Mouse (Mus musculus): Measurements from ENCODE around the gene Plekhj1. TPM values are rescaled to one million over a fixed set of nuclear protein-coding genes. Genes with fewer than 3 reads are reported as not detected.
"Not testable (repeated sequence)": the region's sequence is repeated elsewhere in the genome, so short reads cannot be mapped to it uniquely, and the experiment has no call there.

The Plekhj1 gene
- total RNA-seq, 2 experiments from 2014 or later, result 22.4 to 27.3 TPM

DNA sequence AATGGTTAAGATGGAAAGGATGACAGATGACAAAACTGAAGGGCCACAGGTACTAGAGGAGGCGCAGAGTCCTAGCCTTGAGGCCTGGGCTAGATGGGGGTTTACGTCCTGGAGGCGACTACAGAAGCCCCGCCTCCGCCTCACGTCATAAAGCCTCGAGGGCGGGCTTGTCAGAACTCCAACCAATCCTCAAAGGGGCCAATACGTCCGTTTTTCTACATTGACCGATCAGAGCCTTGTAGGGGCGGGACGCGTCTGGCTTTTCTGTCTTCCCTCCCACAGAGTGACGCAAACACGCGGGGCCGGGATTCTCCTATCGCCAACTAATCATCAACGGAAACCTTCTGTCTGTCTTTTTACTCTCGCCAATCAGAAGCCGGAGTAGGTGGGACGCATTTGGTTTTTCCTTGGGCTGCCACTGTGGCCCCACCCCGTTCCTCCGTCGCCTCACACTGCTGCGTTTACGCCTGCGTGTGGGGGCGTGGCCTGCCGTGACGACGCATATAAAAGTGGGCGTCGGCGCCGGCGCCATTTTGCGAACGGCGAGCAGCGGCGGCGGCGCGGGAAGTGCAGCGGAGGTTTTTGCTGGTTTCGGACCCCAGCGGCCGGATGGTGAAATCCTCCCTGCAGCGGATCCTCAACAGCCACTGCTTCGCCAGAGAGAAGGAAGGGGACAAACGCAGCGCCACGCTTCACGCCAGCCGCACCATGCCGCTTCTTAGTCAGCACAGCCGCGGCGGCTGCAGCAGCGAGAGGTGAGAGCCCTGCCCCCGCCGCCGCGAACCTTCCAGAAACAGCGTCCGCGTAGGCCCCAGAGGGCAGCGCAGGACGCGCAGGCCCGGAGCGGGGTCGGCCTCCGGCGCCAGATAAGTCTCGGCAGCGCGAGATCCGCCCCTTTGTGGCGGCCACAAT lies 28.0 kb upstream of the Plekhj1 start, which contains the start of gene Oaz1:
Gene Oaz1 (plus strand): TSS at position 506 of the 912 bp plus-strand sequence.
- DNase-seq, result peak; percentile 99

DNA sequence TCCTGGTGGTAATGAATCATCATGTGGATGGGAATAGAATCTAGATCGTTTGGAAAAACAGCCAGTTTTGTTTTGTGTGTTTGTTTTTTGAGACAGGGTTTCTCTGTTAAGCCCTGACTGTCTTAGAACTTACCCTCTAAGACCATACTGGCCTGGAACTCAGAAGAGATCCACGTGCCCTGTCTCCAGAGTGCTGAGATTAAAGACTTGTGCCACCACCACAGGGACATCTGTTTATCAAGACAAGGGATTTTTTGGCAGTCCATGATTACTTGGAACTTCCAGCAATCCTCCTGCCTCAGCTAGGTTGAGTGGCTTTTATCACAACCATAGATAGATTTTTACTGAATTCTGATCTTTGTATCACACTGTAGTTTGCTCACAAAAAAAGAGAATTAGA lies 26.4 kb upstream of the Plekhj1 start:
- no peak for DNase-seq

DNA sequence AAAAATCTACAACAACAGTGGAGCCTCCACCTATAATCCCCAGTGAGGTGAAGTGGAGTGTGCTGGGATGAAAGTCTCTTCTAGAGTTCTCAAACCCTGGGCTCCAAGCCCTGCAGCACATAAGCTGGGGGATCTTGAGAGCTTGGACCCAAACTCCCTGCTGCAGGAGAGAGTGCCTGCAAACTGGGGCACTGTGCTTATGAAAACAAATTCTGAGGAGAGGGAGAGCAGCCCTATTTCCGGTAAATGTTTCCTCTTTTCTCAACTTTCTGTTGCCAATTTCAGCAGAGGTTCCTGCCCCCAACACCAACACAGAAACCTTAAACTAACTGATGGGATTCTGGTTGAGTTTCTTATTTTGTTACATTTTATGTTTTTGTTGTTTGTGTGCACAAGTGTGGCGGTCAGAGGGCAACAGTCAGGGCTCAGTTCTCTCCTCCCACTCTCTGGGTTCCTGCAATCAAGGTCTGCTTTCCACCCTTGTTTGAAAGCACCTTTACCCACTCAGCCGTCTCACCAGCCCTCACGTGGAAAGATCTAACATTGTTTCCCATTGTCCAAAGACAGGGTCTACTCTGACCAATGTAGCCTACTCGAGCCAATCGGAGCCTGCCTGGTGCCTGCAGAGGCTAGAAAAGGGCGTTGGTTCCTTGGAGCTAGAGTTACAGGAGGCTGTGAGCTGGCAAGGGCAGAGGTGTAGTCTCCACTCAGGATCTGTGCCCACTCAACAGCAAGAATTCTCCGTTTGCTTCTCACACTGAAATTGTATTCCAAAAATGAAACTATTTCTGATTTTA lies 25.6 kb upstream of the Plekhj1 start:
- DNase-seq, result no peak

DNA sequence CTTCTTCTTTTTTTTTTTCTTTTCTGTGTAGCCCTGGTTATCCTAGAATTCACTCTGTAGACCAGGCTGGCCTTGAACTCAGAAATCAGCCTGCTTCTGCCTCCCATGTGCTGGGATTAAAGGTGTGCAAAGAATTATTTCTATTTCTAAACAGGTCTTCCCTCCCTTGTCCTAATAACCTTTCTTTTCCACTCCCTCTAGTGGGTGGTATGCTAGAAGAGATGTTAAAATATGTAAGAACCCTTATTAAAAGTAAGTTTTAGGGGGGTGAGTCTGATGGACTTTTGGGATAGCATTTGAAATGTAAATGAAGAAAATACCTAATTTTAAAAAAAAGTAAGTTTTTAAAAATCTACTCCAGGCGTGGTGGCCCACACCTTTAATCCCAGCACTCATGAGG lies 24.9 kb upstream of the Plekhj1 start:
- no peak for DNase-seq

DNA sequence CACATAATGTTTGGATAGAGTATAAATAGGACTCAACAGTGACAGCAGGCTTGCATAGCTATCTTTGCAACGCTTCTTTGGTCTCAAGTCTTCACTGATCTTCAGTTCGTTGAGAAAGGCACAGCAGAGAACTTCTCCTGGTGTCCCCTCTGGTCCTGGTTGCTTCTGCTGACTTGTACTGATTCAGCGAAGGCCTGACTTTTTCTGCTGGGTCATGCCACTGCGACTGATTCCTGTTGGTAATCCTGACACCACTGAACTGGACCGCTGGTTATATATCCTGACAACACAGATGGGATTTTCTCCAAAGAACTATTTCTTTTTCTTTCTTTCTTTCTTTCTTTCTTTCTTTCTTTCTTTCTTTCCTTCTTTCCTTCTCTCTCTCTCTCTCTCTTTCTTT lies 24.1 kb upstream of the Plekhj1 start:
- no peak for DNase-seq

DNA sequence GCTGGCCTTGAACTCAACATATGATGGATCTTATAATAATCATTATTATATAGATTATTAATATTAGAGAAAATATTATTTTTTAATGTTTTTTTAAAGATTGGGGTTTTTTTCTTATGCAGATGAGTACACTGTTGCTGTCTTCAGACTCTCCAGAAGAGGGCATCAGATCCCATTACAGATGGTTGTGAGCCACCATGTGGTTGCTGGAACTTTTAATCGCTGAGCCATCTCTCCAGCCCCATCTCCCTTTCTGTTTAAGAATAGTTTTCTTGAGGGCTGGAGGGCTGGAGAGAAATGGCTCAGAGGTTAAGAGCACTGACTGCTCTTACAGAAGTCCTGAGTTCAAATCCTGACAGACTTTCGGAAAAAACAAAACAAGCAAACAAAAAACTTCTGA lies 23.6 kb upstream of the Plekhj1 start:
- DNase-seq, result no peak

DNA sequence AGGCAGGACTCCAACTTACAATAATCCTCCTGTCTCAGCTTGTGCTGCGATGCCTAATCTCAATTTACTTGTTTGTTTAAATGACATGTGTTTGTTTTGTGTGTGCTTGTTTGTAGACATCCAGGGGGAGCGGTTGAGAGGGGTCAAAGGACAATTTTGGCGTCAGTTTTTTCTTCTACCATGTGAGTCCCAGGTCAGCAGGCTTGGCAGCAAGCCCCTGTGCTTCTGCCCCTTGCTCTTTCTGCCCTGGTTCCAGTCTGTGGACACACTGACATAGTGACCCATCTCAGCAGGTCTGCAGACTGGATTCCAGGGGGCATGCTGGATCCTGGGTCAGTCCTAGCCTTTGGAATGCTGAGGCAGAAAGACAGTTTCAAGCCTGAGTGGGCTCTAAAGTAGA lies 21.0 kb upstream of the Plekhj1 start:
- no peak for DNase-seq

DNA sequence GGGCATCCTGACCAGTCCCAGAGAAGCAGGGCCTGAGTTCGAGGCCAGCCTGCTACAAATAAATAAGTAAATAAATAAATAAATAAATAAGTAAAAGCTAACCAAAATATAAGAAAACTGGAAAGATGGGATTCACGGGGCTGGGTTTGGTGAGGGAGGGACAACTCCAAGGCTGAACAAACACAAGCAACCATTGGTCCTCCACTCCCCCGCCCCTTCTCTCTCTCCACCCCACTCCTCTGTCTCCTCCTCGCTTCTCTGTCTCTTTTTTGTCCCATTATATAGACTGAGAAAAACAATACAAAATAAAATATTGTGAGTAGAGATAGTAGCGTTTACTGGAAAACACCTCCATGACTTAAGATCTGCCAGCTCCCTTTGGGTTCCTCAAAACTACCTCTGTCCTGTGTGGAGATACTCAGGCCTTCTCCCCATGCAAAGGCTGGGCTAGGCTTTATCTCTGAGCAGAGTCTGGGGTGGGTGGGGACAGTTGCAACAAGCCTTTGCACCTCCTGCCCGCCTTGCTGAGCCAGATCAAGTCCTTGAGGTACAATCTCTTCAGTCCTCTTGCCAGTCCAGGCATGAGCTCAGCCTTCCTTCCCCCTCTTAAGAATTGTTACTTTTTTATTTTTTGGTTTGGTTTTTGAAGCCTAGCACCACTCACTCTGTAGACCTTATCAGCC lies 20.3 kb upstream of the Plekhj1 start:
- DNase-seq, result no peak

DNA sequence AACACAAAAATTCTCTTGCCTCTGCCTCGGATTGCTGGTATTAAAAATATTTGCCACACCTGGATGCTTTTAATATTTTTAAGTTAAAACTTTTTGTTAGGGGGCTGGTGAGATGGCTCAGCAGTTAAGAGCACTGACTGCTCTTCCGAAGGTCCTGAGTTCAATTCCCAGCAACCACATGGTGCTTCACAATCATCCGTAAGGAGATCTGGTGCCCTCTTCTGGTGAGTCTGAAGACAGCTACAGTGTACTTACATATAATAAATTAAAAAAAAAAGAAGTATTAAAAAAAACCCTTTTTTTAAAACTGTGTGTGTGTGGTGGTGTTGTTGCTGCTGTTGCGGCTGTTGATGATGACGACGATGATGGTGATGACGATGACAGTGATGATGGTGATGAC lies 19.5 kb upstream of the Plekhj1 start:
- not testable (repeated sequence) for DNase-seq

DNA sequence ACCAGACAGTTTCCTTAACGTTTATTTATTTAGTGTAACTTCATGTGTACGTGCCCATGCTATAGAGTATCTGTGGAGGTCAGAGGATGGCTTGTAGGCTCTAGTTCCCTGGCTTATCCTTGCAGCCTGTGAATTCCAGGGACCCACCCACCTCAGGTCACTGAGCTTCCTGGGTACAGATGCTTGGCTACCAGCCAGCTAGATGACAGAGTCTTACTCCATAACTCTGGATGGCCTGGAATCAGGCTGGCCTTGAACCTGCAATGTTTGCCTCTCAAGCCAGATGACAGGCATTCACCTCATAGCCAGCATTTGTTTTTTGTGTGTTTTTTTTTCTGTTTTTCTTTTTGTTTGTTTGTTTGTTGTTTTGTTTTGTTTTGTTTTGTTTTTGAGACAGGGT lies 18.7 kb upstream of the Plekhj1 start:
- no peak for DNase-seq

DNA sequence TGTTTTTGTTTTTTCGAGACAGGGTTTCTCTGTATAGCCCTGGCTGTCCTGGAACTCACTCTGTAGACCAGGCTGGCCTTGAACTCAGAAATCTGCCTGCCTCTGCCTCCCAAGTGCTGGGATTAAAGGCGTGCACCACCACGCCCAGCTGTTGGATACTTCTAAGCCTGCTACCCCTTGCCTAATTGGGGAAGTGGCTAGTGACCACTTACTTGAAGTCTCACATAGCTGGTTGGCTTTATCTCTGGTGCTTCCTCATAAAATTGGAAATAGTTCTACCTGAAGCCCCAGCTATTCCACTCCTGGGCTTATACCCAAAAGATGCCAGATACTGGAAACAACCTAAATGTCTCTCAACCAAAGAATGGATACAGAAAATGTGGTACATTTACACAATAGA lies 17.9 kb upstream of the Plekhj1 start:
- not testable (repeated sequence) for DNase-seq

DNA sequence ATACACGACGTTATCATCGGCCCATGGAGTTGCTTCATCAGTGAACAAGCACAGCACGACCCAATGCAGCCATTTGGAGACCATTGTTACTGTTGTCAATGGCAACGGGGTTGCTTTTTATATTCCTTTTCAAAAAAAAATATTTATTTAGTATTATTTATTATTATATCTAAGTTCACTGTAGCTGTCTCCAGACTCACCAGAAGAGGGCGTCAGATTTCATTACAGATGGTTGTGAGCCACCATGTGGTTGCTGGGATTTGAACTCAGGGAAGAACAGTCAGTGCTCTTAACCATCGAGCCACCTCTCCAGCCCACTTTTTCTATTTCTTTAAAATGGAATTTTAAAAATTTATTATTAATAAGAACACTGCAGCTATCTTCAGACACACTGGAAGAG lies 16.4 kb upstream of the Plekhj1 start:
- no peak for DNase-seq

DNA sequence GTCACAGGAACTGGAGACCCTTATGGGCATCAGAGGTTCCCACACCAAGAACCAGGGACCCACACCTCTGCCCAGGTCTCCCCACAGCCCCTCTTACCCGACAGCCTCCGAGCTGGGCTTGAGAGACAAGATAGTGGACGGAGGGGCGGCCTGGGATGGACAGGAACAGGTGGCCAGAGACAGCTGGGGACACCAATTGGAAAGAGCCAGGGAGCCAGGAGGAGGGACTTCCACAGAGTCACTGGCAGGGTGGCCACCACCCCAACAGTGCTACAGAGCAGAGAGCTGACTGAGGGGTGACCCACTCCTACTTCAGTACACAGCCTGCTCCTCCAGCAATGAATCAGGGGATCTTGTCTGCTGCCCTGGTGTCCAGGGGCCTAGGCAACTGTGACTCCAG lies 14.9 kb upstream of the Plekhj1 start, which contains the start of gene Jsrp1:
Gene Jsrp1 (minus strand): TSS at position 133 of the 400 bp plus-strand sequence.
- peak; percentile 75 for DNase-seq

DNA sequence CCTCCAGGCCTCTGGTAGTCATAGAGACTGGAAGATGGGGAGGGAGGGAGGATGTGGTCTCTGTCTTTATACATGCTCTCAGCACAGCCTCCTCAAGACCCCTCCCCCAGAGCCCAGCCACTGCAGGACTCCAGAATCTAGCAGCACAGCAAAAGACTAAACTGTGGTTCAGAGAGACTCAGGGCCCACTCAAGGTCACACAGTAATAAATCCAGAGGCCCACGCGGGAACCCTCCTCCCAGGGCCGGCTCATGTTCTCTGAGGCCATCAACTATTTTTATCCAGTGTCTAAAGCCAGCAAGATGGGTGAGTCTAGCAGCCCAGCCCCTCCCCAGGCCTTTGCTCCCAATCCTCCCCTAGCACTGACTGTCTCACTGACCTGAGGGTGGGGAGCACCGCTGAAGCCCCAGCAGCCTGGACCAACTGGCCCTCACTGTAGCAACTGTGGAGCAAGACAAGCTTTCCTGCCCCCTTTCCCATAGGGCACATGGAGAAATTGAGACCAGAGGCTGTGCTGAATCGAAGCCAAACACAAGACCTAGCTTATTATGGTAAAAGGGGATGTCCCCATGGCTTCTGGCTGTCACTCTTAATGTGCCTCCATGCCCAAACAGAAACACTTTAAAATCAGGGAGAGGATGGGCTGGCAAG lies 14.1 kb upstream of the Plekhj1 start:
- peak; percentile 64 for DNase-seq

DNA sequence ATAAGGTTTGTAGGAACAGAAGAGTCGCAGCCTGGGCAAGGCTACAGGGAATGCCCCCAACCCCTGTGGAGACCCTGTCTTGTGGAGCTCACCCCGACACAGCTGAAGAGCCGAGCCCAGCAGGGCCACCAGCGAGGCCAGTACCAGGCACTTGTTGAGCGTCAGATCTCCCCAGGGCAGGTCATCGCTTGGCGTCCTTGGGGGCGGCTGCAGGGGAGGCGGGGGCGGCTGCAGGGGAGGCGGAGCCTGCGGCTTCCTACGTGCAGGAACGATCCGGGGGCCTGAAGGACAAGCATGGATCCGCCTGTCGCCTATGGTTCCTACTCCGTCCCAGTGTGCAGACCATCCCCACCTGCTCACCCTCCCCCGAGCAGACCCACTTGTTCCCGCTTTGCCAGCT lies 11.7 kb upstream of the Plekhj1 start:
- no peak for DNase-seq

DNA sequence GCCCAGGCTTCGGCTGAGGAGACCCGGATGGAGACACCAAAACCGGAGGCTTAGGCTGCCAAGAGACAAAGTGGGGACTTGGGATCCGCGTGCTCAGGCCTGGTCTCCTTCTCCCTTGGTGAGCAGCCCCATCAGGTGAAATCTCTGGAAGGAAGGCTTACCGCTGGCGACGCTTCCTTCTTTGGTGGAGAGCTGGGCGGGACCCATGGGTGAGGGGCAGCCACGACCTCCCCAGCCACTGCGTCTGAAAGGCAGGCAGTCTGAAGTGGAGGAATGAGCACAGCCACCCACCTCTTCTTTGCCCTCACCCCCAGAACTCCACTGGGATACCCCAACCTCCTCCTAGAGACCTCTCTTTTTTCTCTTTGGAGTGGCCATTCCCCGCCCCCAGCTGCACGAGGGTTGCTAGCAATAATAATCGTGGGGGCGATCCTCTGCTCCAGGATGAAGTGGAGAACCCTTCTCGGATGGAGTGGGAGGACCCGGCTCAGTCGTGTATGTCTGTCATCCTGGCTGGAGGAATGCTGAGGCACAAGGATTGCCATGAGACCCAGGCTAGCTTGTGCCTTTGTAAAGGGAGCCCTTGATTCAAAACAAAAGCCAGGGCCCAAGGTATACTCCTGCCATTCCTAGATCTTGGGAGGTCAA lies 10.7 kb upstream of the Plekhj1 start:
- DNase-seq, result no peak

DNA sequence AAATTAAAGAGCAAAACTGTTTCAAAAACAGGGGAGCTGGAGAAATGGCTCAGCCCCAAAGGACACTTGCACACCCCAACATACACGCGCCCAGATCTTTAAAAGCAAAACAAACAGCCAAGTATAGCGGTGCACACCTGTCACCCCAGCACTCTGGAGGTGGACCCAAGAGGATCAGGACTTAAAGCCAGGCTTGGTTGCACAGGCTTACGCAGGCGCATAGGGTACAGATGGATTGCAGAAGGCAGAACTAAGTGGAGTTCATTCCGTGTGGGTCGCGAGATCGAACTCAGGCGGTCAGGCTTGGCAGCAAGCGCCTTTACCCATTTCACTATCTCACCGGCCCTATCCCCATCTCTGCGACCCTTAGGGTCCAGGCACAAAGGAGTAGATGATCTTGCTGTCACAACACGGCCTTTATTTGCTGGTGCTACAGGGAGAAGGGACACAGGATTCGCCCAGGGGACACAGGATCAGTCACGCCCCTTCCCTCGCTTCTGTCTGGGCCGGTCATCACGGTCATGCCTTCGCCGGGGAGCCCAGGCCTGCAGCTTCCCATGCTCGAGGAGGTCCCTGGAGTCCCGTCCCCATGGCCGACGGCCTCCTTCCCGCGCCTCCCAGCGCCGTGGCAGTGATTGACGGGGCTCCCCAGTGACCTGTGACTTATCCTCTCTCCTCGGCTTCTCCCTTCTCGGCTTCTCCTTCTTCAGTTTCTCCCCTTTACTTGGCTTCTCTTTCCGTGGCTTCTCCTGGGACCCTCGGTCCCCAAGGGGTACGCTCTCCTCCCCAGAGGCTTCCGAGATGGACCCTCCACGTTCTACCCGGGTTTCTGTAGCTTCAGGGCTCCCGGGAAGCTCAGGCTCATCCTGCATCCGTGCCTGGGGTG lies 9.9 kb upstream of the Plekhj1 start:
- DNase-seq, result no peak

DNA sequence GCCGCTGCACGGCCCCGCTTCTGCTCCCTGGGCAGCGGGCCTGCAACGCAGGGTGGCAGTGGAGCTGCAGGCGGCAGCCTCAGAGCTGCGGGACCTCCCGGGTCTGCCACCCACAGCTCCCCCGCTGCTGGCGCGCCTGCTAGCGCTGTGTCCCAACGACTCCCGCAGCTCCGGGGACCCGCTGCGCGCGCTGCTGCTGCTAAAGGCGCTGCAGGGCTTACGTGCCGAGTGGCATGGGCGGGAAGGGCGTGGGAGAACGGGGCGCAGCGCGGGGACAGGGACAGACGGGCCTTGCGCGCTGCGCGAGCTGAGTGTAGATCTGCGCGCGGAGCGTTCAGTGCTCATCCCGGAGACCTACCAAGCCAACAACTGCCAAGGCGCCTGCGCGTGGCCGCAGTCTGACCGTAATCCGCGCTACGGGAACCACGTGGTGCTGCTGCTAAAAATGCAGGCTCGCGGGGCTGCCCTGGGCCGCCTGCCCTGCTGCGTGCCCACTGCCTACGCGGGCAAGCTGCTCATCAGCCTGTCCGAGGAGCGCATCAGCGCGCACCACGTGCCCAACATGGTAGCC lies 8.7 kb upstream of the Plekhj1 start:
- peak; percentile 81 for DNase-seq

DNA sequence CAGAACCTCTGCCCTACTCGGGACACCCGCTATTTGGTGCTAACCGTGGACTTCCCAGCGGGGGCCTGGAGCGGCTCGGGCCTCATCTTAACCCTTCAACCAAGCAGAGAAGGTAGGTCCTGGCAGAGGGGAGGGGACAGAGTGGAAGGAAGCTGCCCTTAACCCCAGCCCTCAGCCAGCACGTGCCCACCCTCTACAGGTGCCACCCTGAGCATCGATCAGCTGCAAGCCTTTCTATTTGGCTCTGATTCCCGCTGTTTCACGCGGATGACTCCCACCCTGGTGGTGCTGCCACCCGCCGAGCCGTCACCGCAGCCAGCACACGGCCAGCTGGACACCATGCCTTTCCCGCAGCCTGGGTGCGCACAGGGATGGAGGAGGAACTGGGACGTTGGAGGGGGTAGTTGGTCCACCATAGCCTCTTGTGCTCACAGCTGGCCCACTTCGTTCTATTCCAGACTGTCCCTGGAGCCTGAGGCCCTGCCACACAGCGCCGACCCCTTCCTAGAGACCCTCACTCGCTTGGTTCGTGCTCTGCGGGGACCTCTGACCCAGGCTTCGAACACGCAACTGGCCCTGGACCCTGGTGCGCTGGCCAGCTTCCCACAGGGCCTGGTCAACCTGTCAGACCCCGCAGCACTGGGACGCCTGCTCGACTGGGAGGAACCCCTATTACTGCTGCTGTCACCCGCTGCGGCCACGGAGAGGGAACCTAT lies 8.1 kb upstream of the Plekhj1 start:
- no peak for DNase-seq

Measured in gastrocnemius, postnatal 25 days (tissue).